Mouse (Mus musculus): ENCODE results near the gene D17H6S53E. TPM values are rescaled to one million over a fixed set of nuclear protein-coding genes. Genes with fewer than 3 reads are reported as not detected.
A peak's percentile ranks its signal among the peaks of the same experiment; 100 is the strongest.

Gene D17H6S53E
- polyA plus RNA-seq, 1 experiment from 2014 or later, result 2.5 TPM

DNA sequence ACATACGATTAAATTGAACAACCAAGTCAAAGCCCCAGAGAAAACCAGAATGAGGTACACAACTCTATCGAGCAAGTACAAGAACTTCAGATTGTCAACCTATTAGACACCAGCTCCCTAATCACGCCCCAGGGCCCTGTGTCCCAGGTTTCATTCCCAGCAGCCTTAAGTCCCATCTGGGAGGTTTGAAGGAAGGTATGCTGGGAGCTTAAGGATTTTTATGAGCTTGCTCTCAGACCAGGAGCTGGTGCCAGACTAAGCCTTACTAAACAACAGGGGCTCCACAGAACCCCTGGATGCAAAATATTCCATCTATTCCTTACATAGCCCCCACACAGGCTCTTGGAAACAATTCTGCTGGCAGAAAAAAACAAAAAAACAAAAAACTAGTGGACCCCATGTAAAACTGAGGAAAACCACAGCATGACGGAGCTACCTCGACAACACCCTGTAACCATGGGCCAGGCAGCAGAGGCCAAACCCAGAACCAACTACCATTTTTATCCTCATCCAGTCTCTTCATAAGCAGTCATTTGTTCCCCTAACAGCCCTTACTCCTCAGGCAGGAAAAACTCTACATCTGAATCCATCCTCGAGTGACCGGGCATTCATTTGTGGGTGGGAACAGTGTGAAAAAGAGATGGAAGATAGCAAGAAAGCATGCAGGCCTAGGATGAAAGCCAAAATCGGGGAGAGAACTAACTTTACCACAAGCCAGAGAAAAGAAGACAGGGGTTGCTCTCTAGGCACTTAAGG is 37.3 kb downstream of the D17H6S53E start:
- no peak for ATAC-seq (ENCODE audit: insufficient read depth)
- Histone ChIP-seq H3K9me3 (replicated peaks) (no peaks in the 10 kb centered on the region), H3K4me1 (replicated peaks) (peaks cover 38% of the 10 kb centered on the region), H3K9ac (peak overlapping the region; percentile 100), H3K4me3 (replicated peaks) (peak overlapping the region; percentile 100), H3K4me2 (peak overlapping the region; percentile 79), H3K27ac (replicated peaks) (peak overlapping the region; percentile 95), H3K27me3 (no peaks in the 10 kb centered on the region), H3K36me3 (replicated peaks) (peaks cover 44% of the 10 kb centered on the region)
- 11% methylated on average over 8 of the region's 8 CpGs for WGBS (ENCODE audit: insufficient replicate concordance)

DNA sequence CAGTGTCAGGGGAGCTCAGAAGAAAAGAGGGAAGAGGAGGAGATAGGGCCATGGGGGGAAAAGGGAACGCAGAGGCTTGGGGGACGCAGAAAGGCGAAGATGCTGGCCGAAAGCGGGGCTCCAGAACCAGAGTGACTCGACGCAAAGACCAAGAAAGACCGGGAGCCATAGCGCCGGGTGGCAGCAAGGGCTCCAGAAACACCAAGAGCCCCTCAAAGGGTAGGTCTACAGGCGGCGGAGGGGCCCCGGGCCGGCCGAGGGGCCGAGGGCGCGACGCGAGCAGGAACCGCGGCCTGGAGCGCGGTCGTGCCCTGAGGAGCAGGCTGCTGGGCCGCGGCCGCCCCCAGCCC is 38.0 kb downstream of the D17H6S53E start:
- Histone ChIP-seq H3K27me3 (no peaks in the 10 kb centered on the region), H3K4me1 (replicated peaks) (peaks cover 38% of the 10 kb centered on the region), H3K27ac (replicated peaks) (peak overlapping the region; percentile 95), H3K9ac (peak overlapping the region; percentile 100), H3K9me3 (replicated peaks) (no peaks in the 10 kb centered on the region), H3K4me3 (replicated peaks) (peak overlapping the region; percentile 100), H3K4me2 (peak overlapping the region; percentile 79), H3K36me3 (replicated peaks) (peaks cover 37% of the 10 kb centered on the region)
- under 1% methylated on average over 28 of the region's 28 CpGs for WGBS (ENCODE audit: insufficient replicate concordance)
- ATAC-seq (ENCODE audit: insufficient read depth), result no peak

DNA sequence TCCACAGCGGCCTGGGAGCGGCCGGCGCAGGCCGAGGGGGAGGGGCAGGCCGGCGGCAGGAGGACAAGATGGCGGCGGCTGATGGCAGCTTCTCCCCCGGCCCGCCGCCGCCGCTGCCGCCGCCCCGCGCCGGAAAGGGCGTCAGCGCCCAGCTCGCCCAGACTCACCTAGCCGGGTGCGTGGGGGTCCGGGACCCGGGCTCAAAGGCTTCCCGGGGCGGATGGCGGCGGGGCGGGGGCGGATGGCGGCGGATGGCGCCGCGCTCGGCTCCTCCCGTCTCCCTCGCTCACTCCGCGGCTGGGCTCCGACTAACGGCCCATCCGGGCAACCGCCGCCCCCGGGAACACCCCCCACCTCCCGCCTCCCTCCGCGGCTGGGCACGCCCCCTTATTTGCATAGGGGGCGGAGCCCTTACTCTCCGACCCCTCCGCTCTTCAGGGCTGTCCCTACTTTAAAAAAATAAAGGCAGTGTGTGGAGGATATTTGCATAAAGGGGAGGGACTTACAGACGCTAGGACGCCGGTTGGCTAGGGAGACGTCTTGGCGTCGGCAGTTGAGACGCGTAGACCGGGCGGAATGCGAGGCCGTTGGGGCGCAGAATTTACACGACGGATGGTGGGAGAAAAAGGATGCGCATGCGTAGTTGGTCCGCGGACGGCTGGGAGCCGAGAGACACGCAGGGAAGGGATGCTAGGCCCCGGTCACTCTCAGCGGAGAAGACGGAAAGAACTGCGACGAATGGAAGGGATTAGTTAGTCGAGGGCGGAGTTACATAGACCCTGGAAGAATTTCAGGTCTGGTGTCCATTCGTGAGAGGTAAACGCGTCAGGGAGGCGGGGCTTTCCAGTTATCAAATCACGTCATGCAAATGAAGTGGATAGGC is 38.6 kb downstream of the D17H6S53E start, which contains the start of gene Prrc2a:
Gene Prrc2a (minus strand): TSS at position 330 of the 883 bp plus-strand sequence.
- peaks cover 31% of the 10 kb centered on the region for H3K36me3 ChIP-seq (replicated peaks)
- H3K9me3 ChIP-seq (replicated peaks), result no peaks in the 10 kb centered on the region
- peak within 1 kb of the TSS; percentile 100 for H3K9ac ChIP-seq
- no peaks in the 10 kb centered on the region for H3K27me3 ChIP-seq
- peaks cover 38% of the 10 kb centered on the region for H3K4me1 ChIP-seq (replicated peaks)
- peak; percentile 96 for ATAC-seq (ENCODE audit: insufficient read depth)
- peak within 1 kb of the TSS; percentile 95 for H3K27ac ChIP-seq (replicated peaks)
- under 1% methylated on average over 59 of the region's 89 CpGs for WGBS (ENCODE audit: insufficient replicate concordance)
- peak within 1 kb of the TSS; percentile 100 for H3K4me3 ChIP-seq (replicated peaks)
- peak within 1 kb of the TSS; percentile 79 for H3K4me2 ChIP-seq

DNA sequence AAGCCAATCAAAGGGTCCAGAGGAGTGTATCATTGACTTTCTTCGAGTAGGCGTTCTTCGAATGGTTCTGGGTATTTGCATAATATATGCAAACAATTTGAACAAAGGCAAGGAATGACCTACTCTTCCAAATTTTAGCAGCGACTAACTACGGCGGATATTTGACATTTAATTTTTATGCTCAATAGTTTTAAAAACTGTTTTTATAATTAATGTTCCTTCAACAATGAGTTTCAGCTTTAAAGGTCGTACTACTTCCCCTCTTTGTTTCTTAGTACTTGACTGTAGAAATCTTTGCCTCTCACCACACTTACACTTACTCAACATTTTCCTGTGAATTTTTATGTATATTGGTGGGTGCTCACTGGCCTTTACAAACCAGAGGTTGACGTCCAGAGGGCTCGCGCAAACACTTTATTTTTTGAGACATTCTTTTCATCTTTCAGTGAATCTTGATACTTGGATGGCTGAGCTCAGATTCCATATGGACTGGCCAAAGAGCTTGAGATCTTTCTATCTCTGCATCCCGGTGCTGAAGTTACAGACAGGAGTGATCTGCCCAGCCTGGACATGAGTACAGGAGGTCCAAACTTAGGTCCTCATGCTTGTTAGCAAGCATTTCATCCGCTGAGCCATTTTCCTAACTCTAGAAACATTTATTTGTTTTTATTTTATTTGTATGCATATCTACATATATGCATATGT is 39.4 kb downstream of the D17H6S53E start:
- 27% methylated on average over 12 of the region's 12 CpGs for WGBS (ENCODE audit: insufficient replicate concordance)
- H3K27ac ChIP-seq (replicated peaks), result peak overlapping the region; percentile 95
- peak overlapping the region; percentile 79 for H3K4me2 ChIP-seq
- no peaks in the 10 kb centered on the region for H3K27me3 ChIP-seq
- peak; percentile 80 for ATAC-seq (ENCODE audit: insufficient read depth)
- peaks cover 23% of the 10 kb centered on the region for H3K36me3 ChIP-seq (replicated peaks)
- H3K9ac ChIP-seq, result peak overlapping the region; percentile 9; the same call in 1 of the 2 replicates
- H3K9me3 ChIP-seq (replicated peaks), result no peaks in the 10 kb centered on the region
- H3K4me3 ChIP-seq (replicated peaks), result peak overlapping the region; percentile 100
- H3K4me1 ChIP-seq (replicated peaks), result peaks cover 38% of the 10 kb centered on the region

DNA sequence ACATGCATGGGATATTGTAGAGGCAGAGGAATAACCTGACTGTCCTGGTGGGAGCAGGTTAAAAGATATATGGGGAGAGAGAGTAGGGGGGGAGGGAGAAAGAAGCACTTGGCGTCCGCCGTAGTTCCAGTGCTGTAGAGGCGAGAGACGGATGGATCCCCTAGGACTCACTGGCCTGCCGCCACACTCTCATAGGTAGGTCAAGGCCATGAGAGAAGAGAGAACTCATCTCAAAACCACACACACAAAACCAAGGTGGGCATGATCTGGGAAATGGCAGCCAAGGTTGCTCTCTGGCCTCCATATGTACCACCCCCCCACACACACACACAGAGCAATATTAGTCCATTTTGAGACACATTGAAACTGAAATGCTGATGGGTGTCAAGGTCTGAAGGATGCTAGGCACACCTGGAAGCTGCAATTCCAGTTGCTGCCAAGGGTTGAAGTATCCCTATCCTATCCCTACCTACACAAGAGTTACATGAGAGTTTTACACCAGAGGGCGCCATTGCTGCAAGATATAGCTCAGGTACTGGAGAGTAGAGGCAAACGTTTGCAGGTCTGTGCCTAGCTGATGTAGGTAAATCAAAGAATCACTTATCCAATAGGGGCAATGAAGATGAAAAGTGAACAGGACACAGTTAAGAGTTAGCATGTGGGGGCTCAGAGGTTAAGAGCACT is 40.3 kb downstream of the D17H6S53E start:
- no peak overlapping the region for H3K27ac ChIP-seq (replicated peaks)
- no peak for ATAC-seq (ENCODE audit: insufficient read depth)

DNA sequence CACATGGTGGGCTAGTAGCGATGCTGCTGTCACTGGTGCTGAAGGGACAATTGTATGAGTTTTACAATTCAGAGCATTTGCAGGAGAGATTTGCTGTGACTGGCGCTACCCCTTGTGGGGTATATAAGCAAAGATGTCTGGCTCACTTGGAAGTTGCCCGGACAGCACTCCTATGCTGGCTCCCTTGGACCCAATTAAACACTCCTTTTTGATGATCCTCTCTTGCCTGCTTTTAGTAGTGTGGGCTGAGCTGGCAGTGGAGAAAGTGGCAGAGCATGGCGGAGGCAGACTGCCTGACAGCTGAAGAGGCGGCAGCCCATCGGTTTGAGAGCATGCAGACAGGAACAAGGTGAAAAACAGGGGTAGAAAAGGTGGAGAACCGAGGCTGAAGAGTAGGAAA is 41.6 kb downstream of the D17H6S53E start:
- no peaks in the 10 kb centered on the region for H3K27me3 ChIP-seq
- H3K27ac ChIP-seq (replicated peaks), result no peak overlapping the region
- no peaks in the 10 kb centered on the region for H3K9me3 ChIP-seq (replicated peaks)
- ATAC-seq (ENCODE audit: insufficient read depth), result no peak
- H3K4me1 ChIP-seq (replicated peaks), result peaks cover 23% of the 10 kb centered on the region
- H3K36me3 ChIP-seq (replicated peaks), result peaks cover 1% of the 10 kb centered on the region; the same call in 1 of the 2 replicates
- 68% methylated on average over 7 of the region's 7 CpGs for WGBS (ENCODE audit: insufficient replicate concordance)
- H3K9ac ChIP-seq, result no peak overlapping the region
- no peak overlapping the region for H3K4me2 ChIP-seq
- no peak overlapping the region for H3K4me3 ChIP-seq (replicated peaks)

More for the DNA sequence above, 40.3 kb downstream of the D17H6S53E start:
- no peak overlapping the region for H3K4me3 ChIP-seq (replicated peaks)
- no peak overlapping the region for H3K9ac ChIP-seq
- peaks cover 36% of the 10 kb centered on the region for H3K4me1 ChIP-seq (replicated peaks)
- peak overlapping the region; percentile 79 for H3K4me2 ChIP-seq
- 65% methylated on average over 8 of the region's 8 CpGs for WGBS (ENCODE audit: insufficient replicate concordance)
- H3K27me3 ChIP-seq, result no peaks in the 10 kb centered on the region
- H3K36me3 ChIP-seq (replicated peaks), result peaks cover 14% of the 10 kb centered on the region
- H3K9me3 ChIP-seq (replicated peaks), result no peaks in the 10 kb centered on the region

DNA sequence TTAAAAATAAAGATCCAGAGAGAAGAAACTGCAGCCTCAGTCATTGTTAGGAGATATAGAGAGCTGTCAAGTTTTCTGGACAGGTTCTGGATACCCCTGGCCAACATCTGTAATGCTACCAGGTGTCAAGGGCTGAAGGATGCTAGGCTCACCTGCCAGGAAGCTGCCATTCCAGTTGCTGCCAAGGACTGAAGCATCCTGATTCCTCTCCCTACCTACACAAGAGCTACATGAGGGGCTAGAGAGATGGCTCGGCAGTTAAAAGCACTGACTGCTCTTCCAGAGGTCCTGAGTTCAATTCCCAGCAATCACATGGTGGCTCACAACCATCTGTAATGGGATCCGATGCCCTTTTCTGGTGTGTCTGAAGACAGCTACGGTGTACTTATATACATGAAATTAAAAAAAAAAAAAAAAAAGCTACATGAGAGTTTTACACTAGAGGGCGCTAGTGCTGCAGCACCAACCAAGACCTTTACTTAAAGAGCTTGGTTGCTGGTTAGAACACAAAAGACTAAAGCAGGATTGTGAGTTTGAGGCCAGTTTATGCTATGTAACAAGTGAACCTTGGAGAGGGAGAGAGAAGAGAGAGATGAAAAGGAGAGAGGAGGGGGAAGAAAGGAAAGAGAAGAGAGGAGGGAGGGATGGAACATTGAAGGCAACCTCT is 42.5 kb downstream of the D17H6S53E start:
- no peak for ATAC-seq (ENCODE audit: insufficient read depth)
- 15% methylated on average over 4 of the region's 4 CpGs for WGBS (ENCODE audit: insufficient replicate concordance)
- Histone ChIP-seq H3K4me1 (replicated peaks) (peaks cover 15% of the 10 kb centered on the region), H3K4me3 (replicated peaks) (no peak overlapping the region), H3K27ac (replicated peaks) (no peak overlapping the region), H3K27me3 (no peaks in the 10 kb centered on the region), H3K9ac (no peak overlapping the region), H3K36me3 (replicated peaks) (no peaks in the 10 kb centered on the region), H3K4me2 (no peak overlapping the region), H3K9me3 (replicated peaks) (no peaks in the 10 kb centered on the region)

DNA sequence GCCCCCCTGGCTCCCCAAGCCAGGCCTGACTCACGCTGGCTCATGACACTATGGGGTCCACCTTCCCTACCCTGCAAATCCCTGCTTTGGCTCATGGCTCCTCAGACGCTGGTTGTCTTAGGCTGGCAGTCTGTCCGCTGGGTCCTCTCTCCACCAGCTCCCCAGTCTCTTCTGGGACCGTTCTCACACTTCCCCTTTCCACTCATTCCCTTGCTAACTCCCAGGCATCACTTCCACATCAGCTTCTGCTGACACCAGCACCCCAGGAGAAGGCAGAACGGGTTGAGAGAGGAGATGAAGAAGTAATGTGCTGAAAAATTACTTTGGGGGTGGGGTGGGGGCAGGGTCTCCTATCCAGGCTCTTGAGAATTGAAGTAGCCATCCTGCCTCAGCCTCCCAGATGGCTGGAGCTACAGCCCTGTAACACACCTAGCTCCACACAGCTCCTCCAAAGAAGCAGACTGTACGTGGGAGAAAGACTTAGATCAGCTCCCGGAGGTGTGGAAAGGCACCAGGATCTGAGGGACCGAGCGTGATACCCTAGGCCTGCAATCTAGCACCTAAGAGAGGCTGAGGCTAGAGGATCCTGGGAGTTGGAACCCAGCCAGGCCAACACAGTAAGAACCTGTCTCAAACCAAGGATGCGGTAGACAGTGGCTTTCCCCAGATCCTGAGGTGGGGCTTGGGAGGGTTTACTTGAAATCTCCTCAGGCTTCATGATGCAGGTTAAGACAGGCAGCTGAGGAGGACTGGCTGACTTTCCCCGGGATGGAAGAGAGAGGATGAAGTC is 46.5 kb downstream of the D17H6S53E start:
- Histone ChIP-seq H3K9me3 (replicated peaks) (no peaks in the 10 kb centered on the region), H3K4me3 (replicated peaks) (0 out of 2 replicates have a peak overlapping the region, but pooled peaks have one; percentile 7), H3K27ac (replicated peaks) (no peak overlapping the region), H3K9ac (no peak overlapping the region), H3K36me3 (replicated peaks) (no peaks in the 10 kb centered on the region), H3K4me2 (no peak overlapping the region), H3K27me3 (no peaks in the 10 kb centered on the region), H3K4me1 (replicated peaks) (no peaks in the 10 kb centered on the region; the same call in 1 of the 2 replicates)
- ATAC-seq (ENCODE audit: insufficient read depth), result no peak
- WGBS (ENCODE audit: insufficient replicate concordance), result 56% methylated on average over 11 of the region's 11 CpGs

DNA sequence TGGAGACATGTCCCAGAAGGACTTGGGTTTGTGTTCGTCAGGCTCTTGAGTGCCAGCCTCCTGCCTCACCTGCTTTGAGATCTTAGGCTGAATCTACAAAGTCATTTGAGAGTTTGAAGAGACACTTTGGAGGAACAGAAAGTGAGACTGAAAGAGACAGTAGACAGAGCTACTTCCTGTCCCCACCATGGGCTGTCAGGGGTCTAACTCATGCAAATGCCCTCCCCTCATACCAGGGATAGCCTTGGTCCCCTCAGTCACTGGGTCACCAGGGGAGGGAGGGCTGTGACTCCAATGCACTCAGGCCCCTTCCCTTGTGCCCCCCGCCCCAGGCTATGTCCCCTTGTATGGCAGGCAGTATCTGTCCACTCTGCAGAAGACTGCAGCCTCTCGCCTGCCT is 47.2 kb downstream of the D17H6S53E start:
- WGBS (ENCODE audit: insufficient replicate concordance), result 45% methylated on average over 3 of the region's 3 CpGs
- Histone ChIP-seq H3K36me3 (replicated peaks) (no peaks in the 10 kb centered on the region), H3K4me3 (replicated peaks) (no peak overlapping the region), H3K27me3 (no peaks in the 10 kb centered on the region), H3K4me1 (replicated peaks) (no peaks in the 10 kb centered on the region; the same call in 1 of the 2 replicates), H3K9ac (no peak overlapping the region), H3K9me3 (replicated peaks) (no peaks in the 10 kb centered on the region), H3K4me2 (no peak overlapping the region), H3K27ac (replicated peaks) (no peak overlapping the region)
- no peak for ATAC-seq (ENCODE audit: insufficient read depth)

All from liver, embryonic 15.5 days (tissue).